Mouse (Mus musculus) hindbrain, embryonic 14.5 days (tissue): ENCODE results near the gene Fgfr2. TPM values are rescaled to one million over a fixed set of nuclear protein-coding genes. Genes with fewer than 3 reads are reported as not detected.

Experiments
- ATAC-seq: fragments of 200-750 bp; cut with Nextera tagmentation; 2 replicates; pipeline ENCODE4 v1.8.0; 2017; ENCODE audit warnings: moderate number of reproducible peaks, mild to moderate bottlenecking, moderate TSS enrichment, moderate library complexity; ENCODE audit not compliant: low FRiP score
- DNase-seq: peaks from one replicate; pipeline ENCODE4 v3.0.0-alpha.2; 2015; ENCODE audit warnings: low spot score
- H3K27ac ChIP-seq: fragments of 300-500 bp; sonication (generic); 2 replicates; pipeline ENCODE4 v1.5.1; 2014; ENCODE audit warnings: mild to moderate bottlenecking, moderate library complexity
- H3K27me3 ChIP-seq: fragments of 300-500 bp; sonication (generic); 2 replicates; pipeline ENCODE4 v1.6.1; 2014; ENCODE audit warnings: mild to moderate bottlenecking, low read length, mixed read lengths; ENCODE audit not compliant: control insufficient read depth, insufficient read depth
- H3K36me3 ChIP-seq: fragments of 300-500 bp; sonication (generic); replicated peaks from 2 replicates; pipeline ENCODE4 v1.6.1; 2014; ENCODE audit not compliant: control insufficient read depth, insufficient read depth
- H3K4me1 ChIP-seq: fragments of 300-500 bp; sonication (generic); replicated peaks from 2 replicates; pipeline ENCODE4 v1.6.1; 2014; ENCODE audit warnings: antibody characterized with exemption, low read length, mixed read lengths; ENCODE audit not compliant: control insufficient read depth, insufficient read depth
- H3K4me2 ChIP-seq: fragments of 300-500 bp; sonication (generic); replicated peaks from 2 replicates; pipeline ENCODE4 v1.6.1; 2014; ENCODE audit warnings: mild to moderate bottlenecking, moderate library complexity
- H3K4me3 ChIP-seq: fragments of 300-500 bp; sonication (generic); replicated peaks from 2 replicates; pipeline ENCODE4 v1.5.1; 2014; ENCODE audit warnings: mild to moderate bottlenecking, low read length
- H3K9ac ChIP-seq: fragments of 300-500 bp; sonication (generic); 2 replicates; pipeline ENCODE4 v1.6.1; 2014
- H3K9me3 ChIP-seq: fragments of 300-500 bp; sonication (generic); 2 replicates; pipeline ENCODE4 v1.6.1; 2016; ENCODE audit warnings: low read length; ENCODE audit not compliant: control insufficient read depth
- WGBS: fragments of 180-500 bp; shearing (Covaris S2); extraction: QIAGEN DNeasy Blood & Tissue Kit; methylation state at CpG from one replicate; pipeline ENCODE4 v1.1.7; 2014; 5-methylcytosine and 5-hydroxymethylcytosine counted together
- polyA plus RNA-seq: library from polyadenylated mRNA; unstranded; fragments of >200 nt; fragmentation: Nextera tagmentation; extraction: Ambion mirVana; gene quantifications from 2 replicates; pipeline ENCODE4 v1.2.1, GENCODE M21; 2014

The Fgfr2 gene
- polyA plus RNA-seq, 1 experiment from 2014 or later = 43.5 TPM

GRCm38 (mm10) chr7:130307036-130307435 lies 2816.1 kb downstream of the Fgfr2 start:
- WGBS = 96% methylated on average over 3 of the region's 3 CpGs
- Histone ChIP-seq H3K4me2 (no peak overlapping the region), H3K9ac (no peak overlapping the region), H3K27me3 (no peaks in the 10 kb centered on the region), H3K9me3 (no peaks in the 10 kb centered on the region), H3K4me3 (no peak overlapping the region), H3K27ac (no peak overlapping the region), H3K4me1 (no peaks in the 10 kb centered on the region), H3K36me3 (no peaks in the 10 kb centered on the region)
- ATAC-seq = no peak
- DNase-seq = no peak

GRCm38 (mm10) chr7:130304642-130305041 lies 2818.5 kb downstream of the Fgfr2 start:
- ATAC-seq (no peak), DNase-seq (no peak)
- no peak overlapping the region for H3K4me3 ChIP-seq
- WGBS = 69% methylated on average over 1 of the region's 1 CpGs
- no peaks in the 10 kb centered on the region for H3K36me3 ChIP-seq
- H3K4me2 ChIP-seq = no peak overlapping the region
- H3K9me3 ChIP-seq = no peaks in the 10 kb centered on the region
- H3K9ac ChIP-seq = no peak overlapping the region
- no peak overlapping the region for H3K27ac ChIP-seq
- H3K27me3 ChIP-seq = no peaks in the 10 kb centered on the region
- H3K4me1 ChIP-seq = no peaks in the 10 kb centered on the region

- Histone ChIP-seq H3K9me3 (no peaks in the 10 kb centered on the region), H3K9ac (no peak overlapping the region), H3K36me3 (no peaks in the 10 kb centered on the region), H3K27ac (no peak overlapping the region), H3K4me1 (no peaks in the 10 kb centered on the region), H3K4me2 (no peak overlapping the region), H3K27me3 (no peaks in the 10 kb centered on the region), H3K4me3 (no peak overlapping the region)
- DNase-seq (no peak), ATAC-seq (no peak)
- WGBS = 68% methylated on average over 8 of the region's 8 CpGs
These were observed 2819.7 kb downstream of the Fgfr2 start for GRCm38 (mm10) chr7:130303464-130303863.

GRCm38 (mm10) chr7:130300606-130301005 lies 2822.5 kb downstream of the Fgfr2 start:
- ATAC-seq (no peak), DNase-seq (no peak)
- no peak overlapping the region for H3K4me2 ChIP-seq
- no peaks in the 10 kb centered on the region for H3K36me3 ChIP-seq
- no peaks in the 10 kb centered on the region for H3K4me1 ChIP-seq
- no peaks in the 10 kb centered on the region for H3K9me3 ChIP-seq
- 87% methylated on average over 3 of the region's 3 CpGs for WGBS
- no peaks in the 10 kb centered on the region for H3K27me3 ChIP-seq
- no peak overlapping the region for H3K9ac ChIP-seq
- no peak overlapping the region for H3K27ac ChIP-seq
- H3K4me3 ChIP-seq = no peak overlapping the region

- Histone ChIP-seq H3K27me3 (no peaks in the 10 kb centered on the region), H3K27ac (no peak overlapping the region), H3K4me3 (no peak overlapping the region), H3K36me3 (no peaks in the 10 kb centered on the region), H3K4me1 (no peaks in the 10 kb centered on the region), H3K4me2 (no peak overlapping the region), H3K9me3 (no peaks in the 10 kb centered on the region), H3K9ac (no peak overlapping the region)
- ATAC-seq = no peak
- 77% methylated on average over 3 of the region's 3 CpGs for WGBS
- DNase-seq = no peak
These were observed 2824.1 kb downstream of the Fgfr2 start for GRCm38 (mm10) chr7:130298926-130299594.

- H3K27ac ChIP-seq = no peak overlapping the region
- no peak for DNase-seq
- no peaks in the 10 kb centered on the region for H3K36me3 ChIP-seq
- no peaks in the 10 kb centered on the region for H3K9me3 ChIP-seq
- H3K4me1 ChIP-seq = peaks cover 11% of the 10 kb centered on the region
- no peak overlapping the region for H3K4me2 ChIP-seq
- 64% methylated on average over 6 of the region's 6 CpGs for whole genome bisulfite sequencing
- ATAC-seq = no peak
- no peaks in the 10 kb centered on the region; the same call in 1 of the 2 replicates for H3K27me3 ChIP-seq
- H3K4me3 ChIP-seq = no peak overlapping the region
- H3K9ac ChIP-seq = no peak overlapping the region
These were observed 2832.0 kb downstream of the Fgfr2 start for GRCm38 (mm10) chr7:130291179-130291578.

- Histone ChIP-seq H3K36me3 (no peaks in the 10 kb centered on the region), H3K9ac (no peak overlapping the region), H3K9me3 (no peaks in the 10 kb centered on the region), H3K4me1 (peaks cover 11% of the 10 kb centered on the region), H3K4me3 (no peak overlapping the region), H3K27ac (no peak overlapping the region), H3K27me3 (no peaks in the 10 kb centered on the region; the same call in 1 of the 2 replicates), H3K4me2 (peak overlapping the region; percentile 15; the same call in 1 of the 2 replicates)
- 17% methylated on average over 9 of the region's 9 CpGs for WGBS
- ATAC-seq (no peak), DNase-seq (no peak)
These were observed 2833.7 kb downstream of the Fgfr2 start for GRCm38 (mm10) chr7:130289428-130289790.

GRCm38 (mm10) chr7:130288719-130289427 lies 2834.3 kb downstream of the Fgfr2 start:
- Histone ChIP-seq H3K27me3 (no peaks in the 10 kb centered on the region; the same call in 1 of the 2 replicates), H3K4me2 (peak overlapping the region; percentile 15; the same call in 1 of the 2 replicates), H3K36me3 (no peaks in the 10 kb centered on the region), H3K9me3 (no peaks in the 10 kb centered on the region), H3K4me1 (peaks cover 11% of the 10 kb centered on the region), H3K9ac (no peak overlapping the region), H3K27ac (no peak overlapping the region), H3K4me3 (no peak overlapping the region)
- ATAC-seq = no peak
- DNase-seq = no peak
- WGBS = 51% methylated on average over 11 of the region's 11 CpGs

GRCm38 (mm10) chr7:130288248-130288647 lies 2834.9 kb downstream of the Fgfr2 start:
- Histone ChIP-seq H3K27ac (no peak overlapping the region), H3K9ac (no peak overlapping the region), H3K4me3 (no peak overlapping the region), H3K36me3 (no peaks in the 10 kb centered on the region), H3K27me3 (no peaks in the 10 kb centered on the region; the same call in 1 of the 2 replicates), H3K4me1 (peaks cover 17% of the 10 kb centered on the region), H3K4me2 (no peak overlapping the region), H3K9me3 (no peaks in the 10 kb centered on the region)
- ATAC-seq = no peak
- 78% methylated on average over 7 of the region's 7 CpGs for WGBS
- DNase-seq = no peak
